Mouse (Mus musculus) intestine, postnatal 0 days (tissue): ENCODE data around the gene Nacc2. TPM values are rescaled to one million over a fixed set of nuclear protein-coding genes. Genes with fewer than 3 reads are reported as not detected.

Experiments used
- ATAC-seq: fragments of 200-750 bp; cut with Nextera tagmentation; 2 replicates; pipeline ENCODE4 v1.8.0; 2017; ENCODE audit warnings: mild to moderate bottlenecking, moderate TSS enrichment, moderate library complexity
- H3K27ac ChIP-seq: fragments of 300-500 bp; sonication (generic); 2 replicates; pipeline ENCODE4 v1.5.1; 2014; ENCODE audit warnings: mild to moderate bottlenecking, low read depth, low read length, moderate library complexity
- H3K27me3 ChIP-seq: fragments of 300-500 bp; sonication (generic); replicated peaks from 2 replicates; pipeline ENCODE4 v1.6.1; 2014; ENCODE audit warnings: low read length, mixed read lengths; ENCODE audit not compliant: control insufficient read depth, insufficient read depth
- H3K36me3 ChIP-seq: fragments of 300-500 bp; sonication (generic); 2 replicates; pipeline ENCODE4 v1.6.1; 2014; ENCODE audit warnings: mild to moderate bottlenecking, moderate library complexity; ENCODE audit not compliant: control insufficient read depth, insufficient read depth
- H3K4me1 ChIP-seq: fragments of 300-500 bp; sonication (generic); replicated peaks from 2 replicates; pipeline ENCODE4 v1.6.1; 2014; ENCODE audit warnings: antibody characterized with exemption, low read length, mixed read lengths; ENCODE audit not compliant: control insufficient read depth, insufficient read depth
- H3K4me2 ChIP-seq: fragments of 300-500 bp; sonication (generic); replicated peaks from 2 replicates; pipeline ENCODE4 v1.6.1; 2014; ENCODE audit warnings: low read depth, mild to moderate bottlenecking, moderate library complexity
- H3K4me3 ChIP-seq: fragments of 300-500 bp; sonication (generic); 2 replicates; pipeline ENCODE4 v1.5.1; 2014; ENCODE audit warnings: low read depth, low read length
- H3K9ac ChIP-seq: fragments of 300-500 bp; sonication (generic); 2 replicates; pipeline ENCODE4 v1.6.1; 2014; ENCODE audit warnings: mild to moderate bottlenecking, low read depth, low read length
- H3K9me3 ChIP-seq: fragments of 300-500 bp; sonication (generic); 2 replicates; pipeline ENCODE4 v1.6.1; 2016; ENCODE audit warnings: mixed run types; ENCODE audit not compliant: control insufficient read depth
- CTCF ChIP-seq: sonication (generic); IDR thresholded peaks from 2 replicates; pipeline ENCODE4 v1.5.1; 2016; ENCODE audit warnings: low read depth, mild to moderate bottlenecking, control low read depth, antibody characterized with exemption, moderate library complexity
- WGBS: fragments of 180-500 bp; shearing (Covaris S2); extraction: QIAGEN DNeasy Blood & Tissue Kit; methylation state at CpG from one replicate; pipeline ENCODE4 v1.1.7; 2014; 5-methylcytosine and 5-hydroxymethylcytosine counted together
- polyA plus RNA-seq: library from polyadenylated mRNA; unstranded; fragments of >200 nt; fragmentation: Nextera tagmentation; extraction: Ambion mirVana; gene quantifications from 2 replicates; pipeline ENCODE4 v1.2.1, GENCODE M21; 2015

Gene Nacc2
- polyA plus RNA-seq, 1 experiment from 2014 or later = 14.2 TPM

DNA sequence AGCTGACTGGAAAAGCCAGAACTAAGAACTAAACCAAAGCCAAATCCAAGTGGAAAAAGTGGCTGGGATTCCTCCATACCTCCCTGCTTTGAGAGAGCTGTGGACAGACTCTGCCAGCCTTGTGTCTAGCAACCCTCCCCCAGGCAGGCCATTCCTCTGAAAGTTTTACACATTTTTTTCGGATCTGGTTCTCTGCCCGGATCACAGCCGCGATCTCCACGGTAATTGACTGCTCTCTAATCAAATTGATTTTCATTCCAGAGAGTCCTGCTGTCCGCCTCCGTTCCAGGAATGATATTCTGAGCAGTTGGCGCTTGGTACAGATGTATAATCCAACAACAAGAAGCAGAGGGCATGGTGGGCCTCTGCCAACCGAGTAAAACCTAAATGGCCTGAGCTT is 78.8 kb downstream of the Nacc2 start:
- WGBS = 77% methylated on average over 9 of the region's 9 CpGs
- no peak overlapping the region for H3K9ac ChIP-seq

GRCm38 (mm10) chr2:26042603-26043002 is 80.4 kb downstream of the Nacc2 start:
- TF ChIP-seq CTCF = no peak
- 66% methylated on average over 3 of the region's 3 CpGs for WGBS
- Histone ChIP-seq H3K27me3 (no peaks in the 10 kb centered on the region), H3K4me1 (0 out of 2 replicates have a peak, but pooled peaks cover 3% of the 10 kb centered on the region), H3K36me3 (no peaks in the 10 kb centered on the region), H3K27ac (no peak overlapping the region), H3K4me2 (no peak overlapping the region), H3K4me3 (no peak overlapping the region), H3K9me3 (no peaks in the 10 kb centered on the region), H3K9ac (no peak overlapping the region)
- ATAC-seq = no peak

More for the DNA sequence above, 78.8 kb downstream of the Nacc2 start:
- Histone ChIP-seq H3K4me3 (no peak overlapping the region), H3K4me2 (no peak overlapping the region), H3K36me3 (no peaks in the 10 kb centered on the region), H3K4me1 (0 out of 2 replicates have a peak, but pooled peaks cover 3% of the 10 kb centered on the region), H3K27ac (no peak overlapping the region), H3K9me3 (no peaks in the 10 kb centered on the region), H3K27me3 (no peaks in the 10 kb centered on the region)
- no peak for ATAC-seq
- TF ChIP-seq CTCF = no peak

DNA sequence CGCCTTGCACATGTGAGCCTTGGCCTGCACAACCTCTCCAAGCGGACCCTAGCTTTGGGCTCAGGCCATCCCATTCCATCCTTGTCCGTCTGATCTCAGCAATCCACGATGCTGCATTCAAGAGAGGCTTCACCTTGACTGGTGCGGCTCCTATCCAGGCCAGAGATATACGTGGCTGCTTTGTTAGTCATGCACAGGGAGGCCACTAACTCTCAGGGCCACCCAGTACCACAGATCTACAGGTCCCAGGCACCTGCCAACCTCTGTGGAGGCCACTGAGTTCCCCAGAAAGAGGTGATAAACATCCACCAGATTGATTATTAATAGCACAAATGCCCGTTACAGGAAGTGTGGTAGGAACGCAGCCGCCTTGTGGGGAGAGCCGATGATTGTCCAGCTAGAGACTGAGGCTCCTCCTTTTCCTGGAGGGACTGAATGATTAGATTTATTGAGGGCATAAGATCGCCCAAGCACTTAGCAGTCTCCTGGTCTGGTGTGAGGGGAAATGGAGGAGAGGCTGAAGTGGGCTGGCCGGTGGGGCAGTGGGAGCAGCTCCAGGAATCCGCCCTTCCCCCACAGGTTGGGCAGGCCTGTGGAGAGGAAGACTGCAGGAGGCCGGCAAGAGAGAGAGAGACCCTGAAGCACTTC is 81.7 kb downstream of the Nacc2 start:
- no peak overlapping the region for H3K9ac ChIP-seq

DNA sequence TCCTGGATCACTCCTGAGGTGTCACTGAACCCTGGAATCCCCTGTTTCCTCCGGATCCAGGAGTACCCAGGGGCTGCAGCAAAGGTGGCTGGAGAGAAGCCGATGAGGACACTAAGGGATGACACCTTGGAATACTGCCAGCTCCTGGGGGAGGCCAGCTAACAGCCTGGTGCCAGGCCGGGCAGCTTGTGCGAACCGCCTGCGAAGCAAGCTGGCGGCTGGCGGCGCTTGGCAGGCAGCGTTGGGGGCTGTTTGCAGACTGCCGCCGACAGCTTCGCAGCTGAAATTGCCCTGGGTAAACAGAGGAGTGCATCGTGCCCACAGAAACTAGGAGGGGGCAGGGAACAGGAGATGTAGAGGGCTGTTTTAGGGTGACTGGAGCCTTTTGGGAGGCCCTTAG is 83.1 kb downstream of the Nacc2 start:
- H3K27ac ChIP-seq = no peak overlapping the region
- 0 out of 2 replicates have a peak, but pooled peaks cover 3% of the 10 kb centered on the region for H3K4me1 ChIP-seq
- no peak overlapping the region for H3K4me2 ChIP-seq
- no peaks in the 10 kb centered on the region for H3K27me3 ChIP-seq
- H3K36me3 ChIP-seq = no peaks in the 10 kb centered on the region
- no peak overlapping the region for H3K4me3 ChIP-seq
- H3K9ac ChIP-seq = no peak overlapping the region
- H3K9me3 ChIP-seq = no peaks in the 10 kb centered on the region
- ATAC-seq = no peak
- no peak for TF ChIP-seq CTCF
- WGBS = 38% methylated on average over 14 of the region's 14 CpGs

More for the DNA sequence above, 81.7 kb downstream of the Nacc2 start:
- H3K4me3 ChIP-seq = no peak overlapping the region
- H3K9me3 ChIP-seq = no peaks in the 10 kb centered on the region
- 0 out of 2 replicates have a peak, but pooled peaks cover 3% of the 10 kb centered on the region for H3K4me1 ChIP-seq
- H3K27ac ChIP-seq = no peak overlapping the region
- WGBS = 32% methylated on average over 14 of the region's 14 CpGs
- no peaks in the 10 kb centered on the region for H3K36me3 ChIP-seq
- ATAC-seq = peak; percentile 43; the same call in 1 of the 2 replicates
- no peaks in the 10 kb centered on the region for H3K27me3 ChIP-seq
- peak; percentile 27; the same call in 1 of the 2 replicates for TF ChIP-seq CTCF
- no peak overlapping the region; the same call in 1 of the 2 replicates for H3K4me2 ChIP-seq

GRCm38 (mm10) chr2:26037386-26037785 is 85.6 kb downstream of the Nacc2 start:
- ATAC-seq = no peak
- H3K36me3 ChIP-seq = no peaks in the 10 kb centered on the region
- H3K4me3 ChIP-seq = no peak overlapping the region
- no peaks in the 10 kb centered on the region for H3K9me3 ChIP-seq
- TF ChIP-seq CTCF = no peak
- H3K4me2 ChIP-seq = no peak overlapping the region
- H3K27ac ChIP-seq = no peak overlapping the region
- no peak overlapping the region for H3K9ac ChIP-seq
- H3K27me3 ChIP-seq = no peaks in the 10 kb centered on the region
- 0 out of 2 replicates have a peak, but pooled peaks cover 3% of the 10 kb centered on the region for H3K4me1 ChIP-seq
- 52% methylated on average over 6 of the region's 6 CpGs for WGBS

GRCm38 (mm10) chr2:26034344-26035050 is 88.5 kb downstream of the Nacc2 start:
- H3K27ac ChIP-seq = no peak overlapping the region
- H3K4me2 ChIP-seq = no peak overlapping the region
- no peak overlapping the region for H3K4me3 ChIP-seq
- no peak overlapping the region for H3K9ac ChIP-seq
- ATAC-seq = no peak
- no peaks in the 10 kb centered on the region for H3K9me3 ChIP-seq
- no peak for TF ChIP-seq CTCF
- H3K27me3 ChIP-seq = no peaks in the 10 kb centered on the region
- no peaks in the 10 kb centered on the region for H3K36me3 ChIP-seq
- 71% methylated on average over 15 of the region's 15 CpGs for WGBS
- no peaks in the 10 kb centered on the region for H3K4me1 ChIP-seq
